Mouse (Mus musculus) embryonic facial prominence, embryonic 14.5 days (tissue): ENCODE data around the gene Slc44a3. TPM values are rescaled to one million over a fixed set of nuclear protein-coding genes. Genes with fewer than 3 reads are reported as not detected.

Experiments
- ATAC-seq: fragments of 200-750 bp; cut with Nextera tagmentation; 2 replicates; pipeline ENCODE4 v1.8.0; 2017; ENCODE audit warnings: low read depth, moderate number of reproducible peaks, moderate TSS enrichment
- DNase-seq: peaks from one replicate; pipeline ENCODE4 v3.0.0-alpha.2; 2015; ENCODE audit warnings: low spot score
- H3K27ac ChIP-seq: fragments of 300-500 bp; sonication (generic); replicated peaks from 2 replicates; pipeline ENCODE4 v1.5.1; 2014; ENCODE audit warnings: low read depth, mild to moderate bottlenecking, low read length, moderate library complexity
- H3K27me3 ChIP-seq: fragments of 300-500 bp; sonication (generic); replicated peaks from 2 replicates; pipeline ENCODE4 v1.6.1; 2014; ENCODE audit warnings: low read length; ENCODE audit not compliant: control insufficient read depth, insufficient read depth
- H3K36me3 ChIP-seq: fragments of 300-500 bp; sonication (generic); 2 replicates; pipeline ENCODE4 v1.6.1; 2014; ENCODE audit warnings: low read length, mixed read lengths; ENCODE audit not compliant: control insufficient read depth, insufficient read depth
- H3K4me1 ChIP-seq: fragments of 300-500 bp; sonication (generic); 2 replicates; pipeline ENCODE4 v1.6.1; 2014; ENCODE audit warnings: antibody characterized with exemption, low read length; ENCODE audit not compliant: control insufficient read depth, insufficient read depth
- H3K4me2 ChIP-seq: fragments of 300-500 bp; sonication (generic); 2 replicates; pipeline ENCODE4 v1.6.1; 2014; ENCODE audit warnings: low read depth, mild to moderate bottlenecking, low read length, moderate library complexity, mixed read lengths
- H3K4me3 ChIP-seq: fragments of 300-500 bp; sonication (generic); 2 replicates; pipeline ENCODE4 v1.5.1; 2014; ENCODE audit warnings: low read depth, mild to moderate bottlenecking, low read length
- H3K9ac ChIP-seq: fragments of 300-500 bp; sonication (generic); 2 replicates; pipeline ENCODE4 v1.6.1; 2014; ENCODE audit warnings: low read depth, mild to moderate bottlenecking, low read length, moderate library complexity, mixed read lengths
- H3K9me3 ChIP-seq: fragments of 300-500 bp; sonication (generic); 2 replicates; pipeline ENCODE4 v1.6.1; 2016; ENCODE audit warnings: low read length; ENCODE audit not compliant: control insufficient read depth
- WGBS: fragments of 180-500 bp; shearing (Covaris S2); extraction: QIAGEN DNeasy Blood & Tissue Kit; methylation state at CpG from one replicate; pipeline ENCODE4 v1.1.7; 2014; 5-methylcytosine and 5-hydroxymethylcytosine counted together
- polyA plus RNA-seq: library from polyadenylated mRNA; unstranded; fragments of >200 nt; fragmentation: Nextera tagmentation; extraction: Ambion mirVana; gene quantifications from 2 replicates; pipeline ENCODE4 v1.2.1, GENCODE M21; 2014

Slc44a3 gene
- polyA plus RNA-seq, 1 experiment from 2014 or later: 6.4 TPM

- ATAC-seq (no peak), DNase-seq (no peak)
- Histone ChIP-seq H3K4me2 (no peak overlapping the region), H3K36me3 (no peaks in the 10 kb centered on the region), H3K4me3 (no peak overlapping the region), H3K27ac (no peak overlapping the region), H3K9ac (no peak overlapping the region), H3K27me3 (no peaks in the 10 kb centered on the region), H3K4me1 (no peaks in the 10 kb centered on the region), H3K9me3 (no peaks in the 10 kb centered on the region)
- 62% methylated on average over 8 of the region's 8 CpGs for WGBS
Observed at GRCm38 (mm10) chr3:121504927-121505487, 27.2 kb downstream of the Slc44a3 start.

- Histone ChIP-seq H3K27ac (no peak overlapping the region), H3K9me3 (no peaks in the 10 kb centered on the region), H3K9ac (no peak overlapping the region), H3K36me3 (no peaks in the 10 kb centered on the region), H3K27me3 (no peaks in the 10 kb centered on the region), H3K4me1 (no peaks in the 10 kb centered on the region), H3K4me2 (no peak overlapping the region), H3K4me3 (no peak overlapping the region)
- DNase-seq (no peak), ATAC-seq (no peak)
- 88% methylated on average over 5 of the region's 5 CpGs for WGBS
Observed at GRCm38 (mm10) chr3:121500734-121501133, 31.5 kb downstream of the Slc44a3 start.

- Histone ChIP-seq H3K27ac (no peak overlapping the region), H3K9me3 (0 out of 2 replicates have a peak, but pooled peaks cover 2% of the 10 kb centered on the region), H3K4me3 (no peak overlapping the region), H3K9ac (no peak overlapping the region), H3K36me3 (no peaks in the 10 kb centered on the region), H3K4me2 (no peak overlapping the region), H3K27me3 (no peaks in the 10 kb centered on the region), H3K4me1 (no peaks in the 10 kb centered on the region)
- DNase-seq (peak; percentile 89), ATAC-seq (peak; percentile 48; the same call in 1 of the 2 replicates)
- WGBS: 54% methylated on average over 10 of the region's 10 CpGs
Observed at GRCm38 (mm10) chr3:121500225-121500624, 32.0 kb downstream of the Slc44a3 start.

GRCm38 (mm10) chr3:121493997-121494421 is 38.2 kb downstream of the Slc44a3 start:
- no peaks in the 10 kb centered on the region for H3K36me3 ChIP-seq
- WGBS: 77% methylated on average over 7 of the region's 7 CpGs
- H3K9ac ChIP-seq: no peak overlapping the region

GRCm38 (mm10) chr3:121492026-121492425 is 40.2 kb downstream of the Slc44a3 start:
- H3K4me1 ChIP-seq: peaks cover 13% of the 10 kb centered on the region; the same call in 1 of the 2 replicates
- WGBS: 25% methylated on average over 5 of the region's 5 CpGs
- H3K27ac ChIP-seq: no peak overlapping the region
- H3K9me3 ChIP-seq: 0 out of 2 replicates have a peak, but pooled peaks cover 5% of the 10 kb centered on the region
- no peak overlapping the region for H3K4me2 ChIP-seq
- H3K36me3 ChIP-seq: no peaks in the 10 kb centered on the region
- H3K27me3 ChIP-seq: no peaks in the 10 kb centered on the region
- no peak overlapping the region for H3K4me3 ChIP-seq
- ATAC-seq (no peak), DNase-seq (no peak)
- H3K9ac ChIP-seq: no peak overlapping the region

More at GRCm38 (mm10) chr3:121493997-121494421, 38.2 kb downstream of the Slc44a3 start:
- Histone ChIP-seq H3K4me3 (no peak overlapping the region), H3K27ac (no peak overlapping the region), H3K27me3 (no peaks in the 10 kb centered on the region), H3K4me1 (peaks cover 9% of the 10 kb centered on the region; the same call in 1 of the 2 replicates), H3K4me2 (no peak overlapping the region), H3K9me3 (0 out of 2 replicates have a peak, but pooled peaks cover 5% of the 10 kb centered on the region)
- no peak for ATAC-seq
- no peak for DNase-seq

- Histone ChIP-seq H3K4me1 (peaks cover 13% of the 10 kb centered on the region; the same call in 1 of the 2 replicates), H3K27ac (no peak overlapping the region)
- ATAC-seq: no peak
Observed at GRCm38 (mm10) chr3:121490941-121491340, 41.3 kb downstream of the Slc44a3 start.

GRCm38 (mm10) chr3:121489462-121490118 is 42.6 kb downstream of the Slc44a3 start:
- Histone ChIP-seq H3K4me2 (peak overlapping the region; percentile 11; the same call in 1 of the 2 replicates), H3K27ac (peak overlapping the region; percentile 67), H3K9me3 (no peaks in the 10 kb centered on the region), H3K27me3 (no peaks in the 10 kb centered on the region), H3K4me1 (peaks cover 13% of the 10 kb centered on the region; the same call in 1 of the 2 replicates), H3K4me3 (no peak overlapping the region), H3K9ac (0 out of 2 replicates have a peak overlapping the region, but pooled peaks have one; percentile 2), H3K36me3 (no peaks in the 10 kb centered on the region)
- DNase-seq (peak; percentile 92), ATAC-seq (peak; percentile 80)
- 38% methylated on average over 12 of the region's 12 CpGs for WGBS

More at GRCm38 (mm10) chr3:121490941-121491340, 41.3 kb downstream of the Slc44a3 start:
- Histone ChIP-seq H3K36me3 (no peaks in the 10 kb centered on the region), H3K4me2 (no peak overlapping the region), H3K9me3 (0 out of 2 replicates have a peak, but pooled peaks cover 5% of the 10 kb centered on the region), H3K9ac (no peak overlapping the region), H3K4me3 (no peak overlapping the region), H3K27me3 (no peaks in the 10 kb centered on the region)
- WGBS: 33% methylated on average over 5 of the region's 5 CpGs
- no peak for DNase-seq

- H3K4me2 ChIP-seq: no peak overlapping the region
- ATAC-seq (no peak), DNase-seq (no peak)
- H3K36me3 ChIP-seq: no peaks in the 10 kb centered on the region
- H3K4me3 ChIP-seq: no peak overlapping the region
- WGBS: 71% methylated on average over 2 of the region's 2 CpGs
- H3K4me1 ChIP-seq: peaks cover 27% of the 10 kb centered on the region; the same call in 1 of the 2 replicates
- no peak overlapping the region for H3K9ac ChIP-seq
- H3K27me3 ChIP-seq: no peaks in the 10 kb centered on the region
- H3K27ac ChIP-seq: no peak overlapping the region
- H3K9me3 ChIP-seq: no peaks in the 10 kb centered on the region
Observed at GRCm38 (mm10) chr3:121485201-121485600, 47.0 kb downstream of the Slc44a3 start.
